Mouse (Mus musculus) heart, embryonic 12.5 days (tissue): ENCODE results near the gene Timp3. TPM values are rescaled to one million over a fixed set of nuclear protein-coding genes. Genes with fewer than 3 reads are reported as not detected.

ENCODE experiments used
- ATAC-seq: fragments of 200-750 bp; cut with Nextera tagmentation; 2 replicates; pipeline ENCODE4 v1.8.0; 2017; ENCODE audit warnings: moderate TSS enrichment, moderate library complexity; ENCODE audit not compliant: insufficient number of reproducible peaks, low FRiP score
- H3K27ac ChIP-seq: fragments of 300-500 bp; sonication (generic); 2 replicates; pipeline ENCODE4 v1.5.1; 2016; ENCODE audit warnings: mild to moderate bottlenecking, moderate library complexity; ENCODE audit not compliant: poor library complexity, severe bottlenecking
- H3K27me3 ChIP-seq: fragments of 300-500 bp; sonication (generic); replicated peaks from 2 replicates; pipeline ENCODE4 v1.6.1; 2016; ENCODE audit warnings: mild to moderate bottlenecking, moderate library complexity
- H3K36me3 ChIP-seq: fragments of 300-500 bp; sonication (generic); 2 replicates; pipeline ENCODE4 v1.6.1; 2016; ENCODE audit warnings: mild to moderate bottlenecking, moderate library complexity
- H3K4me1 ChIP-seq: fragments of 300-500 bp; sonication (generic); replicated peaks from 2 replicates; pipeline ENCODE4 v1.6.1; 2016; ENCODE audit warnings: mild to moderate bottlenecking
- H3K4me2 ChIP-seq: fragments of 300-500 bp; sonication (generic); 2 replicates; pipeline ENCODE4 v1.6.1; 2016; ENCODE audit warnings: mild to moderate bottlenecking, moderate library complexity
- H3K4me3 ChIP-seq: fragments of 300-500 bp; sonication (generic); 2 replicates; pipeline ENCODE4 v1.5.1; 2016; ENCODE audit warnings: mild to moderate bottlenecking
- H3K9ac ChIP-seq: fragments of 300-500 bp; sonication (generic); 2 replicates; pipeline ENCODE4 v1.6.1; 2016; ENCODE audit warnings: mild to moderate bottlenecking, moderate library complexity
- H3K9me3 ChIP-seq: fragments of 300-500 bp; sonication (generic); replicated peaks from 2 replicates; pipeline ENCODE4 v1.6.1; 2016; ENCODE audit warnings: mild to moderate bottlenecking, moderate library complexity
- WGBS: fragments of 180-500 bp; shearing (Covaris S2); methylation state at CpG from one replicate; pipeline ENCODE4 v1.1.7; 2016; 5-methylcytosine and 5-hydroxymethylcytosine counted together
- polyA plus RNA-seq: library from polyadenylated mRNA; unstranded; fragments of >200 nt; fragmentation: Nextera tagmentation; extraction: Ambion mirVana; gene quantifications from 2 replicates; pipeline ENCODE4 v1.2.1, GENCODE M21; 2016

The Timp3 gene
- polyA plus RNA-seq, 1 experiment from 2014 or later, result 71.5 TPM

GRCm38 (mm10) chr10:86339649-86340379, 39.6 kb downstream of the Timp3 start:
- H3K27me3 ChIP-seq, result no peaks in the 10 kb centered on the region
- peak; percentile 9; the same call in 1 of the 2 replicates for ATAC-seq
- no peak overlapping the region for H3K4me3 ChIP-seq
- peaks cover 87% of the 10 kb centered on the region for H3K4me1 ChIP-seq
- no peak overlapping the region for H3K9ac ChIP-seq
- no peak overlapping the region for H3K4me2 ChIP-seq
- 28% methylated on average over 2 of the region's 2 CpGs for WGBS
- H3K36me3 ChIP-seq, result peaks cover 15% of the 10 kb centered on the region
- H3K27ac ChIP-seq, result peak overlapping the region; percentile 62
- H3K9me3 ChIP-seq, result no peaks in the 10 kb centered on the region

- Histone ChIP-seq H3K9me3 (no peaks in the 10 kb centered on the region), H3K4me2 (no peak overlapping the region), H3K4me3 (no peak overlapping the region), H3K36me3 (peaks cover 20% of the 10 kb centered on the region), H3K27me3 (no peaks in the 10 kb centered on the region), H3K9ac (no peak overlapping the region), H3K4me1 (peaks cover 82% of the 10 kb centered on the region), H3K27ac (0 out of 2 replicates have a peak overlapping the region, but pooled peaks have one; percentile 62)
- WGBS, result 78% methylated on average over 7 of the region's 7 CpGs
- no peak for ATAC-seq
These were observed 40.2 kb downstream of the Timp3 start for GRCm38 (mm10) chr10:86340421-86340820.

GRCm38 (mm10) chr10:86340991-86341527, 40.9 kb downstream of the Timp3 start:
- Histone ChIP-seq H3K27ac (0 out of 2 replicates have a peak overlapping the region, but pooled peaks have one; percentile 3), H3K4me2 (no peak overlapping the region), H3K4me3 (no peak overlapping the region), H3K9me3 (no peaks in the 10 kb centered on the region), H3K9ac (no peak overlapping the region), H3K36me3 (peaks cover 25% of the 10 kb centered on the region), H3K27me3 (no peaks in the 10 kb centered on the region), H3K4me1 (peaks cover 84% of the 10 kb centered on the region)
- WGBS, result 60% methylated on average over 3 of the region's 3 CpGs
- no peak for ATAC-seq

- H3K27ac ChIP-seq, result 0 out of 2 replicates have a peak overlapping the region, but pooled peaks have one; percentile 29
- peak; percentile 62; the same call in 1 of the 2 replicates for ATAC-seq
- WGBS, result 32% methylated on average over 8 of the region's 8 CpGs
These were observed 41.4 kb downstream of the Timp3 start for GRCm38 (mm10) chr10:86341589-86341988.

GRCm38 (mm10) chr10:86342151-86342550, 42.0 kb downstream of the Timp3 start:
- no peak overlapping the region for H3K4me2 ChIP-seq
- peaks cover 79% of the 10 kb centered on the region for H3K4me1 ChIP-seq
- no peak overlapping the region for H3K27ac ChIP-seq
- ATAC-seq, result no peak
- no peaks in the 10 kb centered on the region for H3K27me3 ChIP-seq
- 83% methylated on average over 4 of the region's 4 CpGs for WGBS
- no peak overlapping the region for H3K9ac ChIP-seq
- H3K36me3 ChIP-seq, result peaks cover 33% of the 10 kb centered on the region
- H3K4me3 ChIP-seq, result no peak overlapping the region
- H3K9me3 ChIP-seq, result no peaks in the 10 kb centered on the region

More at GRCm38 (mm10) chr10:86341589-86341988, 41.4 kb downstream of the Timp3 start:
- Histone ChIP-seq H3K4me2 (no peak overlapping the region), H3K27me3 (no peaks in the 10 kb centered on the region), H3K9ac (no peak overlapping the region), H3K4me3 (no peak overlapping the region), H3K36me3 (peaks cover 30% of the 10 kb centered on the region), H3K4me1 (peaks cover 84% of the 10 kb centered on the region), H3K9me3 (no peaks in the 10 kb centered on the region)

GRCm38 (mm10) chr10:86342713-86343112, 42.5 kb downstream of the Timp3 start:
- no peak for ATAC-seq
- Histone ChIP-seq H3K27ac (no peak overlapping the region), H3K4me1 (peaks cover 73% of the 10 kb centered on the region), H3K4me2 (no peak overlapping the region), H3K9ac (no peak overlapping the region), H3K27me3 (no peaks in the 10 kb centered on the region), H3K4me3 (no peak overlapping the region), H3K9me3 (no peaks in the 10 kb centered on the region), H3K36me3 (peaks cover 37% of the 10 kb centered on the region)
- 53% methylated on average over 7 of the region's 7 CpGs for WGBS

- ATAC-seq, result no peak
These were observed 43.2 kb downstream of the Timp3 start for GRCm38 (mm10) chr10:86343362-86343761.

GRCm38 (mm10) chr10:86343931-86344330, 43.8 kb downstream of the Timp3 start:
- Histone ChIP-seq H3K27ac (no peak overlapping the region), H3K27me3 (no peaks in the 10 kb centered on the region), H3K4me1 (peaks cover 62% of the 10 kb centered on the region), H3K9me3 (no peaks in the 10 kb centered on the region), H3K4me2 (no peak overlapping the region), H3K36me3 (peaks cover 46% of the 10 kb centered on the region), H3K4me3 (no peak overlapping the region), H3K9ac (no peak overlapping the region)
- WGBS, result 69% methylated on average over 7 of the region's 7 CpGs
- ATAC-seq, result no peak

More at GRCm38 (mm10) chr10:86343362-86343761, 43.2 kb downstream of the Timp3 start:
- Histone ChIP-seq H3K27ac (no peak overlapping the region), H3K4me3 (no peak overlapping the region), H3K36me3 (peaks cover 41% of the 10 kb centered on the region), H3K9me3 (no peaks in the 10 kb centered on the region), H3K4me2 (no peak overlapping the region), H3K4me1 (peaks cover 67% of the 10 kb centered on the region), H3K27me3 (no peaks in the 10 kb centered on the region), H3K9ac (no peak overlapping the region)
- WGBS, result 78% methylated on average over 6 of the region's 6 CpGs

GRCm38 (mm10) chr10:86344654-86345053, 44.5 kb downstream of the Timp3 start:
- no peak for ATAC-seq
- H3K4me2 ChIP-seq, result no peak overlapping the region
- peaks cover 54% of the 10 kb centered on the region for H3K4me1 ChIP-seq
- no peak overlapping the region for H3K27ac ChIP-seq
- H3K9me3 ChIP-seq, result no peaks in the 10 kb centered on the region
- peaks cover 49% of the 10 kb centered on the region for H3K36me3 ChIP-seq
- no peak overlapping the region for H3K9ac ChIP-seq
- WGBS, result 84% methylated on average over 6 of the region's 6 CpGs
- no peak overlapping the region for H3K4me3 ChIP-seq
- no peaks in the 10 kb centered on the region for H3K27me3 ChIP-seq

- WGBS, result 90% methylated on average over 9 of the region's 9 CpGs
- peaks cover 44% of the 10 kb centered on the region for H3K4me1 ChIP-seq
These were observed 45.5 kb downstream of the Timp3 start for GRCm38 (mm10) chr10:86345645-86346044.

GRCm38 (mm10) chr10:86346235-86346840, 46.2 kb downstream of the Timp3 start:
- H3K27ac ChIP-seq, result no peak overlapping the region
- ATAC-seq, result no peak
- 33% methylated on average over 3 of the region's 3 CpGs for WGBS
- H3K4me2 ChIP-seq, result no peak overlapping the region
- H3K27me3 ChIP-seq, result no peaks in the 10 kb centered on the region
- H3K4me3 ChIP-seq, result no peak overlapping the region
- no peak overlapping the region for H3K9ac ChIP-seq
- H3K4me1 ChIP-seq, result peaks cover 38% of the 10 kb centered on the region
- no peaks in the 10 kb centered on the region for H3K9me3 ChIP-seq
- H3K36me3 ChIP-seq, result peaks cover 52% of the 10 kb centered on the region

More at GRCm38 (mm10) chr10:86345645-86346044, 45.5 kb downstream of the Timp3 start:
- Histone ChIP-seq H3K36me3 (peaks cover 52% of the 10 kb centered on the region), H3K4me3 (no peak overlapping the region), H3K27me3 (no peaks in the 10 kb centered on the region), H3K9ac (no peak overlapping the region), H3K4me2 (no peak overlapping the region), H3K9me3 (no peaks in the 10 kb centered on the region), H3K27ac (no peak overlapping the region)
- no peak for ATAC-seq
